Mouse (Mus musculus) monocyte, adult 5-6 weeks (primary cell): ENCODE results near the gene Bcl2l2. TPM values are rescaled to one million over a fixed set of nuclear protein-coding genes. Genes with fewer than 3 reads are reported as not detected.

ENCODE experiments used
- ATAC-seq: fragments of 153-309, 156-312 bp; replicated peaks from 2 replicates; pipeline ENCODE4 v1.8.0; 2017; ENCODE audit warnings: mild to moderate bottlenecking; ENCODE audit not compliant: low TSS enrichment, insufficient number of reproducible peaks, severe bottlenecking, poor library complexity, low FRiP score
- total RNA-seq: library from RNA; stranded (forward); fragments of 200-1000, 200-491, 200-594 nt; gene quantifications from 3 replicates; pipeline ENCODE4 v1.2.3, GENCODE M21; 2017

Gene Bcl2l2
- total RNA-seq, 1 experiment from 2014 or later: 4.0 TPM

DNA sequence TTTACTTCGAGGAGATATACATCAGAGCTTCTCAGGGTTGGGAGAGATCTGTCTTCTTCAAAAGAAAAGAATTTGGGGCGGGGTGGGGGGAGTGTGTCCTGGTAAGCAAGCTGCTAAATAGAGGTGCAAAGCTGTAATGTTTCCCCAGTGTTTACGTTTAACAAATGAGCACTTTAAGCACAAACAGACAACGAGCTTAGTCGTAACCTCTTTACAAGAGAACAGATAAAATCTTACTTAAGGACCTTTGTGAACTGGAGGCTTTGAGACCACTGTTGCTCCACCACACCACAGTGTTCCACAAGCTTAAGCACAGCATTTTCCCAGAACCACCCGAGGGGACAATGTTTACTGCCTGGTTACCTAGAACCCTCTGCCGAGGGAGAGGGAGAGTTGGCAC, 44.1 kb downstream of the Bcl2l2 start:
- no peak for ATAC-seq

DNA sequence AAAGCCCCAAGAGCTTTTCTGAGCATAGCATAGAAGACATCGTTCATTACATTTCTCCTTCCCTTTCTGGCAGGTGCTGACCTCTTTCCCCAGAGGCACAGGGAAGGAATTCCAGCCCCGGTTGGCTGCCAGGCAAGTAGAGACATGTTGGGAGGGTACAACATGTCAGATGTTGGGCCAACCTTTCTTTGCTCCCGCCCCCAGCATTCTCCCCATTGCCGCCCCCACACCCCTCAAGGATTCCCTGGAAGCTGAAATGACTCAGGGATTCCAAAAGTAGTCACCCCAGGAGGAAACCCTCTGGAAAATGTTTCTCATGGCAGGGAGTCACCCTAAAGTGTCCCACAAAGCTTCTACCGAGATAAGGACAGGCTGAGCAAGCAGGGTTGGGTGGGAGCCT, 46.6 kb downstream of the Bcl2l2 start:
- ATAC-seq: no peak

GRCm38 (mm10) chr14:54930431-54930830, 47.3 kb downstream of the Bcl2l2 start:
- ATAC-seq: no peak

GRCm38 (mm10) chr14:54932645-54933150, 49.5 kb downstream of the Bcl2l2 start, which contains the start of gene Il25:
TSS of gene Il25 (plus strand) at chr14:54932695.
- ATAC-seq: no peak

DNA sequence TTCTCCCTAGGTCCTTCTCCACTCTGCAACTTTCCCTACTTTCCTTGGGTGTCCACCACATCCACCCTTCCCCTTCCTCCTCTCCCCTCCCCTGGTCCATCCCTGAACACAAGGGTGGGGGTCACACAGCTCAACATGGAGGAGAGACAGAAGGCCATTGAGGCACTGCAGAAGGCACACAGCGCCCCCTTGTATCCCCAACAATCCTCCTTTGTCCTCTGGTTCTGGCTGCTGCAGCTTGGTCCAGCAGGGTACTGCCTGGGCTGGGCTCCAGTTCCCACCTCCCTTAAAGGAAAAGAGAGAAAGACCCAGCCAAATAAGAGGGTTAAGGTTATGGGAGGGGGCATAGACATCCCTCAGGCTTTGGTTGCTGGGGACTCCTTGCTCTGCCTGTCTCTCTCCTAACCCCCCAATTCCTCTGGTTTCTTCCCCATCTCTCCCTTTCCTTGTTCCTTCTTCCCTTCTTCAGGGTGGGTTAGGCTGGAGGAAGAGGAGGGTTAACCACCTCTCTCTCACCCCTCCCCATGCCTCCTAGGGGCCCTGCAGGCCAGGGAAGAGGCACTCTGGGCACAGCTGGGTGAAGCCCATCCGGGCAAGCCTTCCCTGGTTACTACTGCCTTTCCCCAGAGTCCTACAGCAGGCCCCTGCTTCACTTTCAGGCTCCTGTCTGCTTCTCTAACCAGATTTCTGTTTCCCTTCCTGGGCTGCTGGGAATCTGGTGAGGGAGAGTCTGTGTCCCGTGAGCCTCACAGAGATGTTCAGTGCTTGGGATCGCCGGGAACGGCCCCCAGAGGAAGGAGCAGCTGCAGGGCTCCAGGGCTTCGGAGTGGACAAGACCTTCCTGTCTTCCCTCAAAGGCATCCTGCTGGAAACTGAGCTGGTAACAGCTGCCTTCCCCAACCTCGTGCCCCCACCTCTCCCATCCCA, 53.0 kb downstream of the Bcl2l2 start, which contains the start of gene Cmtm5:
Gene Cmtm5 (plus strand): TSS at position 358 of the 927 bp plus-strand sequence.
- no peak for ATAC-seq

- no peak for ATAC-seq
These were observed 53.6 kb downstream of the Bcl2l2 start for GRCm38 (mm10) chr14:54936831-54937160.

GRCm38 (mm10) chr14:54937361-54938182, 54.4 kb downstream of the Bcl2l2 start:
- ATAC-seq: no peak

Other genes with a start within 250 kb of the Bcl2l2 start
- gene Gm17606, start 242.4 kb upstream of the Bcl2l2 start, total RNA-seq: not detected in 3 replicates
- 0.48 to 2.6 TPM in 2 of 3 replicates, not detected in the other for gene Cdh24, start 242.0 kb upstream of the Bcl2l2 start, total RNA-seq
- 24.1 to 34.0 TPM (median 32.3 TPM) in 3 replicates for gene 1700123O20Rik, start 197.2 kb upstream of the Bcl2l2 start, total RNA-seq
- gene Acin1, start 196.4 kb upstream of the Bcl2l2 start, total RNA-seq: 259 to 427 TPM (median 322 TPM) in 3 replicates
- gene Gm29776, start 184.5 kb upstream of the Bcl2l2 start, total RNA-seq: 0.67 TPM in 1 of 3 replicates, not detected in the others
- gene Cebpe, start 171.2 kb upstream of the Bcl2l2 start, total RNA-seq: 2.7 to 7.2 TPM in 2 of 3 replicates, not detected in the other
- 2.8 to 7.0 TPM (median 4.5 TPM) in 3 replicates for gene Slc7a8, start 101.4 kb upstream of the Bcl2l2 start, total RNA-seq
- not detected in 3 replicates for gene Rnf212b, start 69.2 kb upstream of the Bcl2l2 start, total RNA-seq
- 2.1 to 16.7 TPM (median 5.1 TPM) in 3 replicates for gene Homez, start 12.4 kb upstream of the Bcl2l2 start, total RNA-seq
- 1.3 to 2.7 TPM in 2 of 3 replicates, not detected in the other for gene Ppp1r3e, start 5.8 kb upstream of the Bcl2l2 start, total RNA-seq
- 3.0 to 3.6 TPM in 2 of 3 replicates, not detected in the other for gene Gm20521, start 64 bp downstream of the Bcl2l2 start, total RNA-seq
- gene Pabpn1, start 9.1 kb downstream of the Bcl2l2 start, total RNA-seq: 141 to 211 TPM (median 184 TPM) in 3 replicates
- gene Slc22a17, start 29.8 kb downstream of the Bcl2l2 start, total RNA-seq: 0.85 to 1.4 TPM (median 1.1 TPM) in 3 replicates
- gene Efs, start 42.7 kb downstream of the Bcl2l2 start, total RNA-seq: not detected in 3 replicates
- not detected in 3 replicates for gene Il25, start 49.3 kb downstream of the Bcl2l2 start, total RNA-seq
- gene Cmtm5, start 52.9 kb downstream of the Bcl2l2 start, total RNA-seq: not detected in 3 replicates
- not detected in 3 replicates for gene Myh6, start 83.5 kb downstream of the Bcl2l2 start, total RNA-seq
- gene Gm17428, start 93.6 kb downstream of the Bcl2l2 start, total RNA-seq: not detected in 3 replicates
- not detected in 3 replicates for gene Myh7, start 111.2 kb downstream of the Bcl2l2 start, total RNA-seq
- 73.4 to 121 TPM (median 99.8 TPM) in 3 replicates for gene Ngdn, start 132.1 kb downstream of the Bcl2l2 start, total RNA-seq
- 2.0 to 7.8 TPM (median 2.4 TPM) in 3 replicates for gene Zfhx2, start 208.9 kb downstream of the Bcl2l2 start, total RNA-seq
- 6.1 to 9.5 TPM (median 8.9 TPM) in 3 replicates for gene Thtpa, start 211.4 kb downstream of the Bcl2l2 start, total RNA-seq
- gene Ap1g2, start 223.2 kb downstream of the Bcl2l2 start, total RNA-seq: 26.9 to 61.0 TPM (median 34.8 TPM) in 3 replicates
- gene Jph4, start 233.6 kb downstream of the Bcl2l2 start, total RNA-seq: not detected in 3 replicates